Comparison of ENCODE assay signal across 8 mouse cellular contexts in the genomic region with DNA sequence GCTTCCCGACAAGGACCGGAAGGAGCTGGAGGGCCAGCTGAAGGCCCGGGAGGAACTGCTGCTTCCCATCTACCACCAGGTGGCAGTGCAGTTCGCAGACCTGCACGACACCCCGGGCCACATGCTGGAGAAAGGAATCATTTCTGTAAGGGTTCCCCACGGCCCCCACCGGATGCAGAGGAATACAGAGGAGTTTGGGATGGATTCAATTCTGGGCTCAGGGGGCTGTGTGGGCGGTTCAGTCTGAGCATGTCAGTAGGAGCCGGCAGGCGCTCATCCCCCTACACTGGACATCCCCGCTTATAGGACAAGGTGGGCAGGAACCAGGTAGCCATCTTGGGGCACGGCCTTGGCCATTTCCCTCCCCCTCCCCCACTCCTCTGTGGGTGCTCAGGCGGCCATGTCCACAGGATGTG. TPM values are rescaled to one million over a fixed set of nuclear protein-coding genes. Genes with fewer than 3 reads are reported as not detected.
DNase-seq lines count a peak whose midpoint lies in the region; ATAC-seq and TF ChIP-seq lines count a peak whose summit lies in the region.

No protein-coding gene starts in this region.

- H3K36me3 ChIP-seq in kidney, adult 2 months (ENCODE audit: control insufficient read depth, insufficient read depth, low read length), result no peaks in the 10 kb centered on the region
- no peaks in the 10 kb centered on the region for H3K36me3 ChIP-seq in limb, embryonic 13.5 days
- H3K36me3 ChIP-seq in stomach, embryonic 14.5 days (ENCODE audit: control insufficient read depth, insufficient read depth, low read length), result no peaks in the 10 kb centered on the region

- H3K27me3 ChIP-seq in kidney, adult 2 months (replicated peaks; ENCODE audit: control insufficient read depth, insufficient read depth, low read length), result no peaks in the 10 kb centered on the region
- H3K27me3 ChIP-seq in limb, embryonic 13.5 days, result no peaks in the 10 kb centered on the region
- H3K27me3 ChIP-seq in stomach, embryonic 14.5 days (ENCODE audit: control insufficient read depth, insufficient read depth, low read length), result no peaks in the 10 kb centered on the region

- DNase-seq in CD4-positive, CD25-positive, alpha-beta regulatory T cell, adult 2 months (ENCODE audit: low read depth, low spot score), result peak; percentile 80
- peak; percentile 91 for DNase-seq in embryo, embryonic 11 days
- DNase-seq in kidney, adult 2 months, result peak; percentile 59

- WGBS in kidney, adult 2 months, result 19% methylated on average over 14 of the region's 14 CpGs
- 12% methylated on average over 14 of the region's 14 CpGs for WGBS in limb, embryonic 13.5 days
- 16% methylated on average over 14 of the region's 14 CpGs for WGBS in stomach, embryonic 14.5 days

- H3K4me3 ChIP-seq in kidney, adult 2 months (ENCODE audit: insufficient read depth, low read depth, low read length), result no peak overlapping the region
- 0 out of 2 replicates have a peak overlapping the region, but pooled peaks have one; percentile 5 for H3K4me3 ChIP-seq in limb, embryonic 13.5 days
- no peak overlapping the region for H3K4me3 ChIP-seq in stomach, embryonic 14.5 days (ENCODE audit: low read depth, low read length)

- 0 out of 2 replicates have a peak overlapping the region, but pooled peaks have one; percentile 19 for H3K9ac ChIP-seq in limb, embryonic 13.5 days
- H3K9ac ChIP-seq in stomach, embryonic 14.5 days (replicated peaks; ENCODE audit: low read depth, low read length), result no peak overlapping the region

- ATAC-seq in CD4-positive, CD25-positive, alpha-beta regulatory T cell, adult 4 months, result no peak
- peak; percentile 73 for ATAC-seq in granulocyte monocyte progenitor cell, adult 5-6 weeks (replicated peaks; ENCODE audit: poor library complexity, severe bottlenecking)
- ATAC-seq in limb, embryonic 13.5 days (ENCODE audit: low FRiP score, low read depth), result peak; percentile 77
- 0 out of 2 replicates have a peak, but pooled peaks have one; percentile 38 for ATAC-seq in monocyte, adult 5-6 weeks (replicated peaks; ENCODE audit: insufficient number of reproducible peaks, low FRiP score, low TSS enrichment, poor library complexity, severe bottlenecking)
- peak; percentile 51 for ATAC-seq in stomach, embryonic 14.5 days (ENCODE audit: insufficient number of reproducible peaks, insufficient read depth, low FRiP score, low read depth)

- H3K27ac ChIP-seq in kidney, adult 2 months (ENCODE audit: insufficient read depth, low read depth, low read length), result no peak overlapping the region
- no peak overlapping the region for H3K27ac ChIP-seq in limb, embryonic 13.5 days
- no peak overlapping the region for H3K27ac ChIP-seq in stomach, embryonic 14.5 days (ENCODE audit: low read length)

- TF ChIP-seq CTCF in kidney, adult 2 months (conservative IDR thresholded peaks at IDR 0.05; ENCODE audit: insufficient read depth, insufficient read length, low read depth, low read length), result peak; percentile 73

- no peaks in the 10 kb centered on the region for H3K9me3 ChIP-seq in limb, embryonic 13.5 days
- no peaks in the 10 kb centered on the region for H3K9me3 ChIP-seq in stomach, embryonic 14.5 days (ENCODE audit: control insufficient read depth, low read depth, low read length)

- no peaks in the 10 kb centered on the region for H3K4me1 ChIP-seq in kidney, adult 2 months (ENCODE audit: control insufficient read depth, insufficient read depth, low read length)
- peaks cover 7% of the 10 kb centered on the region for H3K4me1 ChIP-seq in limb, embryonic 13.5 days
- H3K4me1 ChIP-seq in stomach, embryonic 14.5 days (ENCODE audit: control insufficient read depth, insufficient read depth, low read length), result peaks cover 4% of the 10 kb centered on the region; the same call in 1 of the 2 replicates

- TF ChIP-seq POLR2A in kidney, adult 2 months (IDR thresholded peaks at IDR 0.05; ENCODE audit: low read depth, low read length), result no peak

- H3K4me2 ChIP-seq in limb, embryonic 13.5 days (replicated peaks), result peak overlapping the region; percentile 53
- H3K4me2 ChIP-seq in stomach, embryonic 14.5 days (replicated peaks; ENCODE audit: low read depth, low read length), result peak overlapping the region; percentile 27; the same call in 1 of the 2 replicates

RNA-seq across cellular contexts. Expression of gene Foxn4, which starts 25.4 kb away (rescaled TPM):
- not detected for polyA plus RNA-seq in CD4-positive, CD25-positive, alpha-beta regulatory T cell, adult 4 months (2017; shearing (Covaris generic))
- not detected in 2 replicates for total RNA-seq in granulocyte monocyte progenitor cell, adult 5-6 weeks (2014; fragmentation: Nextera tagmentation)
- not detected in 2 replicates for total RNA-seq in granulocyte monocyte progenitor cell, adult 5-6 weeks (2017)
- polyA plus RNA-seq in kidney, adult 2 months (2012; rRNA removed), result not detected in 2 replicates
- not detected in 2 replicates for polyA plus RNA-seq in limb, embryonic 13.5 days (2015; fragmentation: Nextera tagmentation; extraction: Ambion mirVana)
- total RNA-seq in monocyte, adult 5-6 weeks (2017), result not detected in 3 replicates
- 0.15 TPM in 1 of 2 replicates, not detected in the other for polyA plus RNA-seq in stomach, embryonic 14.5 days (2014; fragmentation: Nextera tagmentation; extraction: Ambion mirVana)

RNA-seq across cellular contexts. Expression of gene Myo1h, which starts 40.8 kb away (rescaled TPM):
- 1 to 10 TPM; 4.3 to 5.7 TPM for polyA plus RNA-seq in CD4-positive, CD25-positive, alpha-beta regulatory T cell, adult 4 months (2017; shearing (Covaris generic))
- 0.15 and 1.0 TPM in 2 replicates for total RNA-seq in granulocyte monocyte progenitor cell, adult 5-6 weeks (2014; fragmentation: Nextera tagmentation)
- total RNA-seq in granulocyte monocyte progenitor cell, adult 5-6 weeks (2017), result 0.82 and 1.5 TPM in 2 replicates
- polyA plus RNA-seq in kidney, adult 2 months (2012; rRNA removed), result 0.09 and 0.22 TPM in 2 replicates
- 0.98 and 1.3 TPM in 2 replicates for polyA plus RNA-seq in limb, embryonic 13.5 days (2015; fragmentation: Nextera tagmentation; extraction: Ambion mirVana)
- 2.3 to 8.7 TPM (median 4.6 TPM) in 3 replicates for total RNA-seq in monocyte, adult 5-6 weeks (2017)
- 5.2 and 5.6 TPM in 2 replicates for polyA plus RNA-seq in stomach, embryonic 14.5 days (2014; fragmentation: Nextera tagmentation; extraction: Ambion mirVana)
